Mouse (Mus musculus): ENCODE measurements at regions not wholly inside any gene's neighbourhood (a gene's known extent, or its start where the extent isn't known, plus 50 kb on each side); places are given as distances from the start of the nearest gene placed in this dataset.
"Not testable (repeated sequence)": the region's sequence is repeated elsewhere in the genome, so short reads cannot be mapped to it uniquely, and the experiment has no call there.

DNA sequence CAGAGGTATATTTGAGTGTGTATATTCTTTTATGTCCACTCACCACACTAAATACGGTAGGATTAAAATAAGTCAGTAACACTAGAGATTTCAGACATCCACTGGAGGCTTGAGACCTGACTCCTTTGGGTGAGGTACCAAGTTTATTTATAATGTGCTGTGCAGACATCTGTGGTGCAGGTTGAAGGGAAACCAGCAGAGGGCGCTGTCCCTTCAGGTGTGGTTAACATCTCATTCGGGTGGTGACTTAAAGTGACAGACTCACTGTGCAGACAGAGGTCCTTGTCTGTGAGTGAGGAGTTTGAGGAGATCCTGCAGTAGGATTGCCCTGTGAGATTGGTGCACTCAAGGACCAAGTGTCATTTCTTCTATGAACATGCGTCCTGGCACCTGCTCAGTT, 632.5 kb downstream of the Dad1 start:
- not testable (repeated sequence) for TF ChIP-seq CTCF (IDR thresholded peaks at IDR 0.05; ENCODE audit: borderline replicate concordance, insufficient read depth, low read depth, low read length); POLR2A (IDR thresholded peaks at IDR 0.05; ENCODE audit: borderline replicate concordance, insufficient read depth, low read length)

All from cerebellum, adult 2 months (tissue).